Mouse (Mus musculus) thymus, adult 2 months (tissue): Measurements from ENCODE around the gene Maml3. TPM values are rescaled to one million over a fixed set of nuclear protein-coding genes. Genes with fewer than 3 reads are reported as not detected.

Experiments used
- DNase-seq: peaks from one replicate; pipeline ENCODE4 v3.0.0; 2021
- H3K27ac ChIP-seq: fragments of 200-500 bp; 2 replicates; pipeline ENCODE4 v1.5.1; 2012; ENCODE audit warnings: low read length, control low read depth; ENCODE audit not compliant: control insufficient read depth, insufficient read depth
- H3K27me3 ChIP-seq: fragments of 200-500 bp; 2 replicates; pipeline ENCODE4 v1.6.1; 2012; ENCODE audit warnings: mild to moderate bottlenecking, low read length, moderate library complexity, mixed read lengths; ENCODE audit not compliant: control insufficient read depth, insufficient read depth
- H3K36me3 ChIP-seq: fragments of 200-500 bp; 2 replicates; pipeline ENCODE4 v1.6.1; 2012; ENCODE audit warnings: mild to moderate bottlenecking, low read length, moderate library complexity; ENCODE audit not compliant: control insufficient read depth, insufficient read depth
- H3K4me1 ChIP-seq: fragments of 200-500 bp; replicated peaks from 2 replicates; pipeline ENCODE4 v1.6.1; 2012; ENCODE audit warnings: low read length; ENCODE audit not compliant: control insufficient read depth, insufficient read depth
- H3K4me3 ChIP-seq: fragments of 200-500 bp; 2 replicates; pipeline ENCODE4 v1.5.1; 2012; ENCODE audit warnings: mild to moderate bottlenecking, low read length, control low read depth, moderate library complexity; ENCODE audit not compliant: control insufficient read depth, insufficient read depth
- CTCF ChIP-seq: fragments of 200-500 bp; IDR thresholded peaks from 2 replicates; pipeline ENCODE4 v1.5.1; 2012; ENCODE audit warnings: mild to moderate bottlenecking, control low read depth, low read length, moderate library complexity, borderline replicate concordance; ENCODE audit not compliant: control insufficient read depth, poor library complexity, insufficient read depth; ENCODE audit errors: extremely low read depth
- POLR2A ChIP-seq: fragments of 200-500 bp; IDR thresholded peaks from 2 replicates; pipeline ENCODE4 v1.6.1; 2012; ENCODE audit warnings: mild to moderate bottlenecking, low read length, control low read depth, moderate library complexity; ENCODE audit not compliant: control insufficient read depth, poor library complexity, insufficient read depth; ENCODE audit errors: extremely low read depth
- WGBS: fragments of 180-500 bp; shearing (Covaris S2); methylation state at CpG from one replicate; pipeline ENCODE4 v1.1.7; 2018; 5-methylcytosine and 5-hydroxymethylcytosine counted together
- polyA plus RNA-seq: library from polyadenylated mRNA; depleted of rRNA; stranded (reverse); fragments of >200 nt; gene quantifications from 2 replicates; pipeline ENCODE4 v1.2.3, GENCODE M21; 2012

Maml3 gene
- polyA plus RNA-seq, 1 experiment: 3.5 TPM

GRCm38 (mm10) chr3:51816517-51817285 is 288.2 kb downstream of the Maml3 start:
- WGBS: 95% methylated on average over 7 of the region's 7 CpGs
- H3K27me3 ChIP-seq: no peaks in the 10 kb centered on the region
- no peak overlapping the region for H3K4me3 ChIP-seq
- no peak for DNase-seq
- H3K36me3 ChIP-seq: no peaks in the 10 kb centered on the region
- H3K4me1 ChIP-seq: peaks cover 10% of the 10 kb centered on the region; the same call in 1 of the 2 replicates
- TF ChIP-seq CTCF: no peak
- TF ChIP-seq POLR2A: no peak
- H3K27ac ChIP-seq: no peak overlapping the region

DNA sequence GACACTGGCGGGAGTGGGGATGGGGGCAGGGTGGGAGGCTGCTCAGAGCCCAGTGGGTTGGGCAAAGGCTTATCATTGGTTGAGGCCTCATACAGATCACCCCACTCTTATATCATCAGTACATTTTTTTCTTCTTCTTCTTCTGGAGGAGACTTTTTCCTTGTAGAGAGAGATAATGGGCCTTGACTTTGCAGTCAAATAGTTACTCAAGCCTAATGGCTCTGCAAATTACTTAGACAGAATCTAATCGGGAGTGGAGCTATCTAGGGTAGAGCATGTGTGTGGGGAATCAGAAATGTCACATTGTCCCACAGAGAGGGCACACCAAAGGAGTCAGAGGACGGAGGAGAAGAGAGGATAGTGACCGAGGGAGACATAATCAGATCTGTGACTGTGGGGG is 290.8 kb downstream of the Maml3 start:
- TF ChIP-seq CTCF (no peak), POLR2A (no peak)
- H3K27me3 ChIP-seq: no peaks in the 10 kb centered on the region
- no peak overlapping the region for H3K27ac ChIP-seq
- DNase-seq: no peak
- H3K36me3 ChIP-seq: no peaks in the 10 kb centered on the region
- H3K4me3 ChIP-seq: no peak overlapping the region
- 76% methylated on average over 4 of the region's 4 CpGs for WGBS
- peaks cover 10% of the 10 kb centered on the region; the same call in 1 of the 2 replicates for H3K4me1 ChIP-seq

GRCm38 (mm10) chr3:51813186-51813585 is 291.7 kb downstream of the Maml3 start:
- Histone ChIP-seq H3K4me1 (peaks cover 10% of the 10 kb centered on the region; the same call in 1 of the 2 replicates), H3K36me3 (no peaks in the 10 kb centered on the region), H3K27me3 (no peaks in the 10 kb centered on the region), H3K27ac (no peak overlapping the region), H3K4me3 (no peak overlapping the region)
- WGBS: 97% methylated on average over 5 of the region's 5 CpGs
- TF ChIP-seq CTCF (no peak), POLR2A (no peak)
- DNase-seq: no peak

DNA sequence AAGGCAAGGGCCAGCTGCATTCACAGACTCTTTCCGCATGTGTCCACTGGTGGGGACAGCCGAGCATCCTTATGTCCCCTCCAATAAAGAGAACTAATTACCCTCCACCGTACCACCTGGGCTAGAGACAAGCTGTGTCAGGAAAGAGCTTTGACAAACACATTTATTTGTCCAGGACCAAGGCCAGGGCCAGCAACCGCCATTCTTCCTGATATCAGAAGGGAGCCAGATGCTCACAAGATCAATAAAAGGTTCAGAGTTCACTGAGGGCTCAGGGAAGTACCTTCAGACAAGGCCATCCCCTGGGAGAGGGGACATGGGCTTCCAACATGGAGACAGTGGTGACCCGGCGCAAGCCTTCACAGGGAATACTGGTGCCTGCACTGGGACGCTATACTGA is 294.1 kb downstream of the Maml3 start:
- WGBS: 98% methylated on average over 7 of the region's 7 CpGs

DNA sequence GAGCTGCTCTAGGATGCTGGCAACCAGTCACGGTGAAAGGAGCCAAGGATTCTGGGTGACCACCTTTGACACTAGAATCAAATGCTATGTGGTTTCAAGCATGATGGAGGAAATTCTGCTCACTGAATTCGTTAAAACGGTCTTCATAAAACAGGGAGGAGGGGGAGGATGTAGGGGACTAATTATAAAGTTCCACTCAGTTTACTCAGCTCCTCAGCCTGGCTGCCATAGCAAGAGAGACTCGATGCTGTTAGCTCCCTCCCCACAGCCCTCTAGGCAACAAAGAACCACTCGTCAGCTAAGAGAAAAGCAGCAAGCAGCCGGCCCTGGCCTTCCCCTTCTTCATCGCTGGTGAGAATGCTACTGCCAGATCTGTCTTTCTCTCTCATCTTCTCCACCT is 295.1 kb downstream of the Maml3 start:
- H3K27ac ChIP-seq: no peak overlapping the region
- no peaks in the 10 kb centered on the region for H3K27me3 ChIP-seq
- H3K36me3 ChIP-seq: no peaks in the 10 kb centered on the region
- H3K4me3 ChIP-seq: no peak overlapping the region
- no peak for DNase-seq
- TF ChIP-seq CTCF (no peak), POLR2A (no peak)
- WGBS: 87% methylated on average over 7 of the region's 7 CpGs
- H3K4me1 ChIP-seq: peaks cover 10% of the 10 kb centered on the region; the same call in 1 of the 2 replicates

More for the DNA sequence above, 294.1 kb downstream of the Maml3 start:
- H3K4me3 ChIP-seq: no peak overlapping the region
- no peaks in the 10 kb centered on the region for H3K36me3 ChIP-seq
- no peaks in the 10 kb centered on the region for H3K27me3 ChIP-seq
- H3K27ac ChIP-seq: no peak overlapping the region
- DNase-seq: no peak
- peaks cover 10% of the 10 kb centered on the region; the same call in 1 of the 2 replicates for H3K4me1 ChIP-seq
- TF ChIP-seq CTCF (no peak), POLR2A (no peak)

DNA sequence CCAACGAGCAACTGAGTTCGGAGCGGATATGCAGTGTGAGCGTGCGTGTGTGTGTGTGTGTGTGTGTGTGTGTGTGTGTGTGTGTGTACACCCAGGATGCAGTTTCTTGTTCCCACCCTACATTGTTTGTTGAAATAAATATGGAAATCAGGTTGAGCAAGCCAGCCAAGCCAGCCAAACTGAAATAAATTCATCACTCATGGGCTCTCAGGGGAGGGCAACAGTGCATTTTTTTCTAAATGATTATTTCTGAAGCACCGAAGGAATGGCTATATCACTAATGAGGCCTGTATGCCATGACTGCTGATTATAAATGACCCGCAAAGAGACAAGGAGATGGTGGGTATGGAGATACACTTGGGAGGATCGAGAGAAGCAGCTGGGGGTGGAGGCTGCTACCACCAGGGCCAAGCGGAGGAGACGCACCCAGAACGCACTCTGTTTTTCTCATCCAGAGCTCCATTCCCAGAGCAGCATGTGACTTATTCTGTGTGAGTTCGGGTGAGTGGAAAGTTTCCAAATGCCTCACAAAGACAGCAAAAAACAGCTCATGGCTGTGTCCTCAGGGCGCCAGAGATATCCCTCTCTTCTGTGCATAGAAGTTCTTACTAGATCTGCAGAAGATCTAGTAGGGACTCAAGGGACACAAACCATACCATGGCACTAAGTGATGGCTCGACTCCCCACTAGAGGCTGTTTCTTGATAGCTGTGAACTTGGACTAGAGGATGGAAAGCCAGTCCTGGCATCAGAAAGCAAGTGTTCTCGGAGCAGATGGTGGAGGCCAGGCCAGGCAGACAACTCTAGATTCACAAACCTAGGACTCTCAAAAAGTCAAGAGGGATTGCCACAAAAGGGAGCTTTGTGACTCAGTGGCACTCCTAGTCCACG is 296.6 kb downstream of the Maml3 start:
- H3K27ac ChIP-seq: no peak overlapping the region
- no peak overlapping the region for H3K4me3 ChIP-seq
- DNase-seq: no peak
- no peak for TF ChIP-seq CTCF
- no peak for TF ChIP-seq POLR2A
- peaks cover 5% of the 10 kb centered on the region; the same call in 1 of the 2 replicates for H3K4me1 ChIP-seq
- H3K27me3 ChIP-seq: no peaks in the 10 kb centered on the region
- no peaks in the 10 kb centered on the region for H3K36me3 ChIP-seq
- 96% methylated on average over 16 of the region's 16 CpGs for WGBS
